Mouse (Mus musculus) small intestine, adult 2 months (tissue): ENCODE measurements at regions not wholly inside any gene's neighbourhood (a gene's known extent, or its start where the extent isn't known, plus 50 kb on each side); places are given as distances from the start of the nearest gene placed in this dataset.

Source experiments
- CTCF ChIP-seq: fragments of 200-500 bp; IDR thresholded peaks from 2 replicates; pipeline ENCODE4 v1.5.1; 2012; ENCODE audit warnings: low read depth, mild to moderate bottlenecking, control low read depth, inconsistent platforms, low read length, moderate library complexity, mixed read lengths; ENCODE audit not compliant: insufficient replicate concordance, insufficient read length; ENCODE audit errors: extremely low read depth
- POLR2A ChIP-seq: fragments of 200-500 bp; IDR thresholded peaks from 2 replicates; pipeline ENCODE4 v1.6.1; 2012; ENCODE audit warnings: low read depth, mild to moderate bottlenecking, control low read depth, inconsistent platforms, low read length, moderate library complexity

DNA sequence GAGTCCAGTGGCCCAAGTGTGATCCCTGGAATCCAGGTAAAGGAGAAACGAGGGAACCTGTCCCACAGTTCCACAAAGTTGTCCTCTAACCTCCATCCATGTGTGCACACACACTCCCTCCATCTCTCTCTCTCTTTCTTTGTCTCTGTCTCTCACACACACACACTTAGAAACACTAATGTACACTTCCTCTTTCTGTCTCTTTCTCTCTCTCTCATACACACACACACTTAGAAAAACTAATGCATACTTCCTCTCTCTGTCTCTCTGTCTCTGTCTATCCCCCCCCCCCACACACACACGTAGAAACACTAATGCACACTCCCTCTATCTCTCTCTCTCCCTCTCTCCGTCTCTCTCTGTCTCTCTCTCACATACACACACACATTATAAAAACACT lies 61.2 kb upstream of the Bmp2k start:
- TF ChIP-seq CTCF (no peak), POLR2A (no peak)
